Mouse (Mus musculus) left cerebral cortex, postnatal 25 days (tissue): Measurements from ENCODE around the gene Agfg2. TPM values are rescaled to one million over a fixed set of nuclear protein-coding genes. Genes with fewer than 3 reads are reported as not detected.
"Not testable (repeated sequence)": the region's sequence is repeated elsewhere in the genome, so short reads cannot be mapped to it uniquely, and the experiment has no call there.

Experiments
- DNase-seq, 2 experiments: peaks; one replicate each; pipeline ENCODE4 v3.0.0; 2022; ENCODE audit warnings: low spot score in 2 of 2, mixed read lengths in 1 of 2
- intact Hi-C: fragments of 180-260 bp; cut with DNase I; formaldehyde crosslinking; loops from one replicate; pipeline ENCODE4 v1.15.1; 2025
- total RNA-seq, 2 experiments: library from RNA; stranded (reverse); gene quantifications; 2 replicates each; pipeline ENCODE4 v1.2.3; 2021

Agfg2 gene
- total RNA-seq = 10 to 100 TPM; 40.0 to 43.9 TPM

- intact Hi-C loops = loop anchor here (2.0 to 5.0 kb wide), 3 partner anchors 28 to 56 kb away; partner anchors contain the start of gene Nyap1
These were observed at the start of gene Agfg2 for GRCm38 (mm10) chr5:137684294-137685123. Gene Agfg2, minus strand, starts transcription at chr5:137684726.

GRCm38 (mm10) chr5:137733638-137734288 is 49.2 kb upstream of the Agfg2 start:
- intact Hi-C loops = no loop called here
- DNase-seq = no peak

More at GRCm38 (mm10) chr5:137684294-137685123, at the start of gene Agfg2:
- peak; percentile 98 to 100 for DNase-seq

- no peak for DNase-seq
- intact Hi-C loops = no loop called here
These were observed 42.2 kb upstream of the Agfg2 start for GRCm38 (mm10) chr5:137726767-137727166.

GRCm38 (mm10) chr5:137723840-137724239 is 39.3 kb upstream of the Agfg2 start:
- intact Hi-C loops = loop anchor here (5.0 kb wide), 1 partner anchor 37 kb away; no protein-coding TSS in a partner anchor
- no peak for DNase-seq

- intact Hi-C loops = loop anchor here (5.0 kb wide), 1 partner anchor 33 kb away; no protein-coding TSS in a partner anchor
- not testable (repeated sequence) for DNase-seq
These were observed 36.1 kb upstream of the Agfg2 start for GRCm38 (mm10) chr5:137720558-137721164.

- intact Hi-C loops = no loop called here
- DNase-seq = no peak
These were observed 34.6 kb upstream of the Agfg2 start for GRCm38 (mm10) chr5:137719088-137719487.

- DNase-seq = no peak
- intact Hi-C loops = no loop called here
These were observed 33.7 kb upstream of the Agfg2 start for GRCm38 (mm10) chr5:137718020-137718790.

- DNase-seq = no peak
- intact Hi-C loops = no loop called here
These were observed 31.2 kb upstream of the Agfg2 start for GRCm38 (mm10) chr5:137715685-137716084.

GRCm38 (mm10) chr5:137713454-137713853 is 28.9 kb upstream of the Agfg2 start:
- intact Hi-C loops = no loop called here
- no peak for DNase-seq

GRCm38 (mm10) chr5:137706913-137707633 is 22.5 kb upstream of the Agfg2 start:
- no peak for DNase-seq
- intact Hi-C loops = no loop called here

- intact Hi-C loops = no loop called here
- no peak for DNase-seq
These were observed 20.7 kb upstream of the Agfg2 start for GRCm38 (mm10) chr5:137705242-137705641.

GRCm38 (mm10) chr5:137699850-137700249 is 15.3 kb upstream of the Agfg2 start:
- intact Hi-C loops = no loop called here
- DNase-seq = no peak

- DNase-seq = no peak
- intact Hi-C loops = no loop called here
These were observed 14.6 kb upstream of the Agfg2 start for GRCm38 (mm10) chr5:137699080-137699479.

- DNase-seq = no peak
- intact Hi-C loops = no loop called here
These were observed 11.4 kb upstream of the Agfg2 start for GRCm38 (mm10) chr5:137695930-137696329.

- DNase-seq = no peak
- intact Hi-C loops = no loop called here
These were observed 10.3 kb upstream of the Agfg2 start for GRCm38 (mm10) chr5:137694796-137695195.

GRCm38 (mm10) chr5:137691881-137692280 is 7.4 kb upstream of the Agfg2 start:
- no peak for DNase-seq
- intact Hi-C loops = no loop called here

- no peak for DNase-seq
- intact Hi-C loops = no loop called here
These were observed 6.0 kb upstream of the Agfg2 start for GRCm38 (mm10) chr5:137690531-137690930.

- intact Hi-C loops = loop anchor here (5.0 kb wide), 1 partner anchor 32 kb away; no protein-coding TSS in a partner anchor
- no peak for DNase-seq
These were observed 5.4 kb upstream of the Agfg2 start for GRCm38 (mm10) chr5:137689974-137690373.
